Mouse (Mus musculus) limb, embryonic 12.5 days (tissue): ENCODE measurements at regions not wholly inside any gene's neighbourhood (a gene's known extent, or its start where the extent isn't known, plus 50 kb on each side); places are given as distances from the start of the nearest gene placed in this dataset.

ENCODE experiments used
- ATAC-seq: fragments of 200-750 bp; cut with Nextera tagmentation; 2 replicates; pipeline ENCODE4 v1.8.0; 2017; ENCODE audit warnings: low read depth, moderate TSS enrichment; ENCODE audit not compliant: insufficient number of reproducible peaks, insufficient read depth, low FRiP score, low TSS enrichment
- H3K27ac ChIP-seq: fragments of 300-500 bp; sonication (generic); 2 replicates; pipeline ENCODE4 v1.5.1; 2016; ENCODE audit warnings: mild to moderate bottlenecking, moderate library complexity
- H3K27me3 ChIP-seq: fragments of 300-500 bp; sonication (generic); 2 replicates; pipeline ENCODE4 v1.6.1; 2016; ENCODE audit warnings: mild to moderate bottlenecking, moderate library complexity
- H3K36me3 ChIP-seq: fragments of 300-500 bp; sonication (generic); 2 replicates; pipeline ENCODE4 v1.6.1; 2016; ENCODE audit warnings: mild to moderate bottlenecking, moderate library complexity
- H3K4me1 ChIP-seq: fragments of 300-500 bp; sonication (generic); replicated peaks from 2 replicates; pipeline ENCODE4 v1.6.1; 2016
- H3K4me2 ChIP-seq: fragments of 300-500 bp; sonication (generic); 2 replicates; pipeline ENCODE4 v1.6.1; 2016; ENCODE audit warnings: mild to moderate bottlenecking, moderate library complexity
- H3K4me3 ChIP-seq: fragments of 300-500 bp; sonication (generic); replicated peaks from 2 replicates; pipeline ENCODE4 v1.5.1; 2016; ENCODE audit warnings: mild to moderate bottlenecking
- H3K9ac ChIP-seq: fragments of 300-500 bp; sonication (generic); replicated peaks from 2 replicates; pipeline ENCODE4 v1.6.1; 2016; ENCODE audit warnings: mild to moderate bottlenecking, moderate library complexity
- H3K9me3 ChIP-seq: fragments of 300-500 bp; sonication (generic); 2 replicates; pipeline ENCODE4 v1.6.1; 2016; ENCODE audit warnings: mild to moderate bottlenecking, moderate library complexity
- WGBS: fragments of 180-500 bp; shearing (Covaris S2); methylation state at CpG from one replicate; pipeline ENCODE4 v1.1.7; 2016; 5-methylcytosine and 5-hydroxymethylcytosine counted together

GRCm38 (mm10) chr11:19433680-19434619 is 415.2 kb upstream of the Meis1 start:
- no peak overlapping the region for H3K9ac ChIP-seq
- H3K4me1 ChIP-seq: no peaks in the 10 kb centered on the region; the same call in 1 of the 2 replicates
- no peaks in the 10 kb centered on the region for H3K36me3 ChIP-seq
- H3K9me3 ChIP-seq: 0 out of 2 replicates have a peak, but pooled peaks cover 6% of the 10 kb centered on the region
- no peak for ATAC-seq
- H3K27ac ChIP-seq: no peak overlapping the region
- no peak overlapping the region for H3K4me2 ChIP-seq
- H3K27me3 ChIP-seq: no peaks in the 10 kb centered on the region
- WGBS: 68% methylated on average over 13 of the region's 13 CpGs
- H3K4me3 ChIP-seq: no peak overlapping the region

GRCm38 (mm10) chr11:19438385-19438784 is 419.6 kb upstream of the Meis1 start:
- Histone ChIP-seq H3K4me3 (no peak overlapping the region), H3K9me3 (0 out of 2 replicates have a peak, but pooled peaks cover 6% of the 10 kb centered on the region), H3K4me2 (no peak overlapping the region), H3K36me3 (no peaks in the 10 kb centered on the region), H3K27me3 (no peaks in the 10 kb centered on the region), H3K4me1 (no peaks in the 10 kb centered on the region; the same call in 1 of the 2 replicates), H3K27ac (no peak overlapping the region), H3K9ac (no peak overlapping the region)
- no peak for ATAC-seq
- 92% methylated on average over 5 of the region's 5 CpGs for WGBS

- Histone ChIP-seq H3K27me3 (no peaks in the 10 kb centered on the region), H3K27ac (no peak overlapping the region), H3K4me3 (no peak overlapping the region), H3K9ac (no peak overlapping the region), H3K4me1 (no peaks in the 10 kb centered on the region), H3K9me3 (0 out of 2 replicates have a peak, but pooled peaks cover 6% of the 10 kb centered on the region), H3K4me2 (no peak overlapping the region), H3K36me3 (no peaks in the 10 kb centered on the region)
- no peak for ATAC-seq
- 66% methylated on average over 4 of the region's 4 CpGs for WGBS
These were observed 423.2 kb upstream of the Meis1 start for GRCm38 (mm10) chr11:19441936-19442335.

- Histone ChIP-seq H3K4me3 (no peak overlapping the region), H3K4me1 (no peaks in the 10 kb centered on the region), H3K4me2 (no peak overlapping the region), H3K36me3 (no peaks in the 10 kb centered on the region), H3K27me3 (no peaks in the 10 kb centered on the region), H3K9ac (no peak overlapping the region), H3K27ac (no peak overlapping the region), H3K9me3 (no peaks in the 10 kb centered on the region)
- 86% methylated on average over 12 of the region's 12 CpGs for WGBS
- ATAC-seq: no peak
These were observed 436.9 kb upstream of the Meis1 start for GRCm38 (mm10) chr11:19455391-19456290.

- no peak for ATAC-seq
- Histone ChIP-seq H3K9me3 (no peaks in the 10 kb centered on the region), H3K4me1 (no peaks in the 10 kb centered on the region), H3K36me3 (no peaks in the 10 kb centered on the region), H3K4me3 (no peak overlapping the region), H3K9ac (no peak overlapping the region), H3K27ac (no peak overlapping the region), H3K27me3 (no peaks in the 10 kb centered on the region), H3K4me2 (no peak overlapping the region)
- WGBS: 71% methylated on average over 1 of the region's 1 CpGs
These were observed 437.8 kb upstream of the Meis1 start for GRCm38 (mm10) chr11:19456577-19456976.

- Histone ChIP-seq H3K4me1 (no peaks in the 10 kb centered on the region), H3K27me3 (no peaks in the 10 kb centered on the region), H3K4me3 (no peak overlapping the region), H3K4me2 (no peak overlapping the region), H3K27ac (no peak overlapping the region), H3K9ac (no peak overlapping the region), H3K9me3 (0 out of 2 replicates have a peak, but pooled peaks cover 6% of the 10 kb centered on the region), H3K36me3 (no peaks in the 10 kb centered on the region)
- no peak for ATAC-seq
- whole genome bisulfite sequencing: 68% methylated on average over 6 of the region's 6 CpGs
These were observed 445.1 kb upstream of the Meis1 start for GRCm38 (mm10) chr11:19463730-19464358.

GRCm38 (mm10) chr11:19468373-19468772 is 449.6 kb upstream of the Meis1 start:
- H3K4me3 ChIP-seq: no peak overlapping the region
- no peaks in the 10 kb centered on the region for H3K27me3 ChIP-seq
- H3K4me2 ChIP-seq: no peak overlapping the region
- H3K36me3 ChIP-seq: no peaks in the 10 kb centered on the region
- ATAC-seq: no peak
- no peak overlapping the region for H3K9ac ChIP-seq
- WGBS: 89% methylated on average over 3 of the region's 3 CpGs
- 0 out of 2 replicates have a peak, but pooled peaks cover 6% of the 10 kb centered on the region for H3K9me3 ChIP-seq
- no peaks in the 10 kb centered on the region for H3K4me1 ChIP-seq
- no peak overlapping the region for H3K27ac ChIP-seq

- Histone ChIP-seq H3K9me3 (0 out of 2 replicates have a peak, but pooled peaks cover 6% of the 10 kb centered on the region), H3K4me2 (no peak overlapping the region), H3K27ac (no peak overlapping the region), H3K4me3 (no peak overlapping the region), H3K4me1 (no peaks in the 10 kb centered on the region), H3K27me3 (no peaks in the 10 kb centered on the region), H3K36me3 (no peaks in the 10 kb centered on the region), H3K9ac (no peak overlapping the region)
- 85% methylated on average over 3 of the region's 3 CpGs for WGBS
- ATAC-seq: no peak
These were observed 450.0 kb upstream of the Meis1 start for GRCm38 (mm10) chr11:19468803-19469202.

- WGBS: 89% methylated on average over 5 of the region's 5 CpGs
- no peak for ATAC-seq
- H3K27ac ChIP-seq: no peak overlapping the region
These were observed 452.0 kb upstream of the Meis1 start for GRCm38 (mm10) chr11:19470648-19471341.

GRCm38 (mm10) chr11:19475068-19475786 is 448.9 kb upstream of the Spred2 start:
- Histone ChIP-seq H3K27me3 (peaks cover 7% of the 10 kb centered on the region; the same call in 1 of the 2 replicates), H3K4me1 (peaks cover 7% of the 10 kb centered on the region), H3K9ac (no peak overlapping the region), H3K27ac (no peak overlapping the region), H3K4me3 (no peak overlapping the region), H3K9me3 (no peaks in the 10 kb centered on the region), H3K4me2 (peak overlapping the region; percentile 34), H3K36me3 (no peaks in the 10 kb centered on the region)
- WGBS: 16% methylated on average over 18 of the region's 18 CpGs
- no peak for ATAC-seq

More at GRCm38 (mm10) chr11:19470648-19471341, 452.0 kb upstream of the Meis1 start:
- Histone ChIP-seq H3K27me3 (peaks cover 7% of the 10 kb centered on the region; the same call in 1 of the 2 replicates), H3K36me3 (no peaks in the 10 kb centered on the region), H3K4me2 (no peak overlapping the region), H3K4me1 (peaks cover 7% of the 10 kb centered on the region), H3K4me3 (no peak overlapping the region), H3K9ac (no peak overlapping the region), H3K9me3 (0 out of 2 replicates have a peak, but pooled peaks cover 6% of the 10 kb centered on the region)
